Mouse (Mus musculus) embryonic facial prominence, embryonic 15.5 days (tissue): ENCODE measurements around the gene Klhdc1. TPM values are rescaled to one million over a fixed set of nuclear protein-coding genes. Genes with fewer than 3 reads are reported as not detected.

ENCODE experiments used
- ATAC-seq: fragments of 200-750 bp; cut with Nextera tagmentation; 2 replicates; pipeline ENCODE4 v1.8.0; 2017; ENCODE audit warnings: low read depth, moderate TSS enrichment; ENCODE audit not compliant: insufficient number of reproducible peaks, low FRiP score, low TSS enrichment
- H3K27ac ChIP-seq: fragments of 300-500 bp; sonication (generic); replicated peaks from 2 replicates; pipeline ENCODE4 v1.5.1; 2015; ENCODE audit warnings: mild to moderate bottlenecking, inconsistent platforms
- H3K27me3 ChIP-seq: fragments of 300-500 bp; sonication (generic); 2 replicates; pipeline ENCODE4 v1.6.1; 2015; ENCODE audit warnings: inconsistent platforms
- H3K36me3 ChIP-seq: fragments of 300-500 bp; sonication (generic); 2 replicates; pipeline ENCODE4 v1.6.1; 2015; ENCODE audit warnings: mild to moderate bottlenecking, inconsistent platforms
- H3K4me1 ChIP-seq: fragments of 300-500 bp; sonication (generic); 2 replicates; pipeline ENCODE4 v1.6.1; 2015; ENCODE audit warnings: inconsistent platforms
- H3K4me2 ChIP-seq: fragments of 300-500 bp; sonication (generic); replicated peaks from 2 replicates; pipeline ENCODE4 v1.6.1; 2015; ENCODE audit warnings: mild to moderate bottlenecking, inconsistent platforms
- H3K4me3 ChIP-seq: fragments of 300-500 bp; sonication (generic); replicated peaks from 2 replicates; pipeline ENCODE4 v1.5.1; 2015; ENCODE audit warnings: mild to moderate bottlenecking, inconsistent platforms
- H3K9ac ChIP-seq: fragments of 300-500 bp; sonication (generic); 2 replicates; pipeline ENCODE4 v1.6.1; 2015; ENCODE audit warnings: inconsistent platforms
- H3K9me3 ChIP-seq: fragments of 300-500 bp; sonication (generic); replicated peaks from 2 replicates; pipeline ENCODE4 v1.6.1; 2016; ENCODE audit warnings: inconsistent platforms
- WGBS: fragments of 180-500 bp; shearing (Covaris S2); methylation state at CpG from one replicate; pipeline ENCODE4 v1.1.7; 2015; 5-methylcytosine and 5-hydroxymethylcytosine counted together
- polyA plus RNA-seq: library from polyadenylated mRNA; unstranded; fragments of >200 nt; fragmentation: Nextera tagmentation; extraction: Ambion mirVana; gene quantifications from 2 replicates; pipeline ENCODE4 v1.2.1, GENCODE M21; 2015

Gene Klhdc1
- 10.2 and 11.1 TPM in 2 replicates for polyA plus RNA-seq

DNA sequence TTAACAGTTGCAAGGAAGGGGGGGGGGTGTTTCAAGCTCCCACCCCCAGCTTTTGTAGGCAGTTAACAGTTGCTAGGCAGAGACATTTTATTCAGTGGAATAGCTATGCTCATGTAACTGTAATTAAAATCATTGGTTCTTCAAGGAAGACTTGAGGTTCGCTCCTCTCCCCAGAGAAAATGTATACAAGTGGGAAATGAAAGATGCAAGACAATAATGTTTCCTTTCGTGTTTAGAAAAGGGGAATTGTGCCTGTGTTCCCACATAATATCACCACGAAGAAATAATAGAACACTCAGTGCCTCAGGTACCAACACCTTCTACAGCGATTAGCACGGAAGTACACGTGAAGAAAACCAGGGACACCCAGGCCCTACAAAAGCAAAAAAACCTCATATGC, at the start of gene Klhdc1:
Gene Klhdc1, plus strand, starts transcription at position 301 of the 400 bp plus-strand sequence.
- 63% methylated on average over 6 of the region's 6 CpGs for WGBS
- Histone ChIP-seq H3K36me3 (no peaks in the 10 kb centered on the region), H3K9me3 (no peaks in the 10 kb centered on the region), H3K4me1 (peaks cover 5% of the 10 kb centered on the region), H3K9ac (peak within 1 kb of the TSS; percentile 71), H3K4me2 (peak within 1 kb of the TSS; percentile 74), H3K4me3 (peak within 1 kb of the TSS; percentile 79), H3K27ac (peak within 1 kb of the TSS; percentile 86), H3K27me3 (no peaks in the 10 kb centered on the region)
- ATAC-seq = no peak

DNA sequence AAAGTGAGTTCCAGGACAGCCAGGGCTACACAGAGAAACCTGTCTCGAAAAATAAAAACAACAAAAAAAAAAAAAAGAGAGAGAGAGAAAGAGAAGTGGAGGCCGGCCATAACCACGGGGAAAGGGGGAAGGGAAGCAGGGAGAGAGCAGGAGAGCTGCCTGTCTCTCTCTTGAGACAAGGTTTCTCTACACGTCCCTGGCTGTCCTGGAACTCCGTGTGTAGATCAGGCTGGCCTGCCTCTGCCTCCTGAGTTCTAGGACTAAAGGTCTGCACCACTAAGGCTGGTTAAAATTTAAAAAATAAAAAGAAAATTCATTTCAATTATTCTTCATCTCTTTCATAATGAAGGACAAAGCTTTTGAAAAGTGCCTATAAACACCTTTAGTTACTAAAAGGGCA, 49.6 kb upstream of the Klhdc1 start:
- no peak for ATAC-seq
- H3K9ac ChIP-seq = no peak overlapping the region
- H3K4me1 ChIP-seq = peaks cover 17% of the 10 kb centered on the region
- no peaks in the 10 kb centered on the region for H3K9me3 ChIP-seq
- no peak overlapping the region for H3K27ac ChIP-seq
- no peak overlapping the region for H3K4me2 ChIP-seq
- H3K36me3 ChIP-seq = peaks cover 21% of the 10 kb centered on the region; the same call in 1 of the 2 replicates
- WGBS = 86% methylated on average over 5 of the region's 5 CpGs
- no peak overlapping the region for H3K4me3 ChIP-seq
- H3K27me3 ChIP-seq = no peaks in the 10 kb centered on the region

DNA sequence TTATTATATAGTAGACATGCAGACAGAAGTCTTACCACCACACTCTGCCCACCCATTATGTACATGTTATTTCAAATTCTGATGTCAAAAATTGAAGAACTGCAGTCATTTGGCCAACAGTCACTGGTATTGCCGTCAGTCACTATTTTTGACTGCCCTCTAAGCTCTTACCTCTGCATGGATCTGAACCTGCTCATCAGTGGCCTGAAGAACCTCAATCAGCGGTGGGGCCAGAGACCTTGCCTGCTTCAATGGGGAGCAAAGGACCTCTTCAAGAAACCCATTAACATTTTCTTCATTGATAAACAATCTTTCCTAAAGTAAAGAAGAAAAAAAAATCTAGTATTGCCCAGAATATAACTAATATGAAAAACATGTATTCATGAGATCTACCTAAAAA, 48.3 kb upstream of the Klhdc1 start:
- H3K27me3 ChIP-seq = no peaks in the 10 kb centered on the region
- ATAC-seq = no peak
- H3K36me3 ChIP-seq = peaks cover 21% of the 10 kb centered on the region; the same call in 1 of the 2 replicates
- no peak overlapping the region for H3K4me2 ChIP-seq
- H3K9me3 ChIP-seq = no peaks in the 10 kb centered on the region
- H3K9ac ChIP-seq = no peak overlapping the region
- H3K27ac ChIP-seq = no peak overlapping the region
- WGBS = 88% methylated on average over 2 of the region's 2 CpGs
- no peak overlapping the region for H3K4me3 ChIP-seq
- peaks cover 8% of the 10 kb centered on the region; the same call in 1 of the 2 replicates for H3K4me1 ChIP-seq

DNA sequence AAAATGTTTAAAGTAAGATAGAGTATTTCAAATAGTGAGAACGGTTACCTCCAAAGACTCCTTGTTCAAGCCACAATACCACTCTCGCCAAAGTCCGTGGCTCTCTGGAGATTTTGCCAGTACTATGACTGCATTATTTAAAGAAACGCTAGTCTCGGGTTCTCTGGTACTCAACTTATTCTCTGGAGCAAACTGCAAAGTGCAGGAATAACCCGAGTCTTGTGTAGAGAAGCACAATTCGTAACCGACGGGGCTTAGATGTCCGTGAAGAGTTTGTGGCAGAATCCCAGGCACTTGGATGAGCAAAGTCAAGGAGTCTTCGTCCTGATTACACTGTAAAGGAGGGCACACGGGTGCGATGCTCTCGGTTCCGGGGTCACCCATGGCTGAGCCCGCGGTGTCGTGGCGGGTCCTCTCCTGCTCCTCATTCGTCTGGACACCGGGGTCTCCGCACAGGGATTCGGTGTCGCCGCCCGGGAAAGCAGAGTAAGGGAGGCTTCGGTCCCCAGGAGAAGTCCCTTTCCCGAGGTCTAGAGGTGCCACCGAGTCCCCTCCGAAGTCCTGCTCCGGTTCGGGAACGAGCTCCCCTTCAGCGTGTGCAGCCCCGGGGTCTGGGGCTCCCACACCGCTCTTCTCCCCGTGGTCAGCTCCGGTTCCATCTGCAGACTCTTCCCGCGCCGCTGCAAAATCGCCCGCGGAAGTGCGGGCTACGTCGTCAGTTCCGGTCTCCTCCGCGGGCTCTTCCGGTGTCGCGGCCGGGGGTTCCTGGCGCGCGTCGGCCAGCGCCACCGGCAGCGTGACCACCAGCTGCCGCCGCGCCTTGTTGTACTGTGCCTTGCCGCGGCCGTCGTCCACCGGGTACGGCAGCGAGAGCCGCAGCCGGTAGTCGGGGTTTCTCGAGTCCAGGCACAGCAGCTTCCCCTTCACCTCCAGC, 44.3 kb upstream of the Klhdc1 start, which contains the start of gene Gm49383:
Gene Gm49383, minus strand, starts transcription at position 661 of the 934 bp plus-strand sequence.
- H3K4me3 ChIP-seq = peak within 1 kb of the TSS; percentile 74
- H3K36me3 ChIP-seq = peaks cover 14% of the 10 kb centered on the region; the same call in 1 of the 2 replicates
- peak within 1 kb of the TSS; percentile 91 for H3K27ac ChIP-seq
- peaks cover 25% of the 10 kb centered on the region for H3K4me1 ChIP-seq
- H3K27me3 ChIP-seq = no peaks in the 10 kb centered on the region
- peak within 1 kb of the TSS; percentile 79 for H3K9ac ChIP-seq
- peak within 1 kb of the TSS; percentile 88 for H3K4me2 ChIP-seq
- H3K9me3 ChIP-seq = no peaks in the 10 kb centered on the region
- peak; percentile 83 for ATAC-seq
- under 1% methylated on average over 75 of the region's 75 CpGs for WGBS

DNA sequence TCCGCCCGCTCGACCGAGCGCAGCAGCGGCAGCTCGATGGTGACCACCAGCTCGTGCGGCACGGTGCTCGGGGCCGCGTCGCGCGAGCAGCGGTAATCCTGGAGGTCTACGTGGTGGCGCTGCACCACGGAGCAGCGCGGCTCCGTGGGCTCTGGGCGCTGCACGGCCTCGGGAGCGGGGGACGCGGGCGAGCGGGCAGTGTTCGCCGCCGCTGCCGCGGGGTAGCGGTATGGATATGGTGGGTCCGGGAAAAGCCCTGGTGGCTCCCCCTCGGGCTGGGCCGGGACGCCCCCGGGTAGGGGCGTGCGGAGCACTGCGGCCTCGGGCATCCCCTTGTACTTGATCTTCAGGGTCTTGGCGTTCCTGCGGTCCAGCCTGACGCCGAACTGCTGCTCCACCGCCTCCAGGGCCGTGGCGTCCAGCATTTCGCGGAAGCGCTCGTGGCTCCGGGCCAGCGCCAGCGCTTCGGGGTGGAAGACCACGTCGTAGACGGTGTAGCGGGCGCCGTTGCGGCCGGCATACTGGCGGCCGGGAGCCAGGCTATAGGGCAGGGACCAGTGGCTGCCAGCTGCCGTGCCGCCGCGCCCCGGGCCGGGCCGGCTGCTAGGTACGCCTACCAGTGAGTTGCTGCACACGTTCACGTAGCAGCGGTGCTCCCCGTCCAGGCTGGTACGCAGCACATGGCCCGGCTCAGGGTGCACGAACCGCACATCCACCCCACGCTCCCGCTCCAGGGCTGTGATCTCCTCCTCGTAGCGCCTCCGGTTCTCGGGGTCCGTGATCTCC, 43.4 kb upstream of the Klhdc1 start:
- Histone ChIP-seq H3K9ac (peak overlapping the region; percentile 79), H3K9me3 (no peaks in the 10 kb centered on the region), H3K4me2 (peak overlapping the region; percentile 88), H3K4me3 (peak overlapping the region; percentile 74), H3K4me1 (peaks cover 25% of the 10 kb centered on the region), H3K27ac (peak overlapping the region; percentile 91), H3K36me3 (peaks cover 21% of the 10 kb centered on the region; the same call in 1 of the 2 replicates), H3K27me3 (no peaks in the 10 kb centered on the region)
- ATAC-seq = peak; percentile 68
- under 1% methylated on average over 94 of the region's 94 CpGs for WGBS

DNA sequence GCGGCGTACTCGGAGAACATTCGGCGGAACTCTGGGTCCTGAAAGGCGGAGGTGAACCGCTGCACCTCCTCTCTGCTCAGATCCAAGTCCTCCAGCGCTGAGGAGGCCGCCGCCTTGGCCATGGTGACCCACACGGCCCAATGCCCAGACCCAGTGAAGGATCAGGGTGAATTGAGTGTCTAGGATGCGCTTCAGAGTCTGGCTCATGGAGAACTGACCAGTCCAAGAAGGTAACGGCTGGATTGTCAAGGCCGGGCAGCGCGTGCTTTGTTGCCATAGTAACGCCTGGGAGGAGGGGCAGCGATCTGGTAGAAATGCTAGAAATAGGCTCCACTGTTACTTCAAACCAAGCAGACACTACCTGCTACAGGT, 42.8 kb upstream of the Klhdc1 start, which contains the start of gene Dnaaf2:
Gene Dnaaf2, minus strand, starts transcription at position 266 of the 372 bp plus-strand sequence.
- 2% methylated on average over 18 of the region's 18 CpGs for WGBS
- H3K36me3 ChIP-seq = peaks cover 27% of the 10 kb centered on the region; the same call in 1 of the 2 replicates
- peak; percentile 28; the same call in 1 of the 2 replicates for ATAC-seq
- peak within 1 kb of the TSS; percentile 74 for H3K4me3 ChIP-seq
- H3K4me1 ChIP-seq = peaks cover 25% of the 10 kb centered on the region
- peak within 1 kb of the TSS; percentile 88 for H3K4me2 ChIP-seq
- H3K9ac ChIP-seq = peak within 1 kb of the TSS; percentile 79
- peak within 1 kb of the TSS; percentile 91 for H3K27ac ChIP-seq
- no peaks in the 10 kb centered on the region for H3K27me3 ChIP-seq
- H3K9me3 ChIP-seq = no peaks in the 10 kb centered on the region

DNA sequence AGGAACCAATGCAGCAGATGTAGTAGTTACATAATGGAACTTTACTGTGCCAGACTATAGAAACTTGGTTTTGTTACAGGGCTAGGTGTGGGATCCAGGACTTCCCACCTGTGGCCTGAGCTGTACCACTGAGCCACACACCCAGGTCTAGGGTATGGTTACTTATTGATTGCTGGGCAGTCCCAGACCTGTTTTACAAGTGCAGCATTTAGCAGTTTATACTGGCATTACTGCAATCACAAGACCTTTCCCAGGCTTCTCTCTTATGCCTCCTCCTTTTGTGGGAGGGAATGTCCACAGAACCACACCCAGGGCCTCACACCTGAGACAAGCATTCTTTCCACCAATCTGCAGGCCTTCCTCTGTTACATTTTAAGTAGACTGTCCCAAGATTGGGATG, 42.0 kb upstream of the Klhdc1 start:
- Histone ChIP-seq H3K9me3 (no peaks in the 10 kb centered on the region), H3K9ac (no peak overlapping the region), H3K4me1 (peaks cover 25% of the 10 kb centered on the region), H3K36me3 (peaks cover 27% of the 10 kb centered on the region; the same call in 1 of the 2 replicates), H3K4me2 (no peak overlapping the region), H3K27me3 (no peaks in the 10 kb centered on the region), H3K27ac (no peak overlapping the region), H3K4me3 (0 out of 2 replicates have a peak overlapping the region, but pooled peaks have one; percentile 74)
- no peak for ATAC-seq

DNA sequence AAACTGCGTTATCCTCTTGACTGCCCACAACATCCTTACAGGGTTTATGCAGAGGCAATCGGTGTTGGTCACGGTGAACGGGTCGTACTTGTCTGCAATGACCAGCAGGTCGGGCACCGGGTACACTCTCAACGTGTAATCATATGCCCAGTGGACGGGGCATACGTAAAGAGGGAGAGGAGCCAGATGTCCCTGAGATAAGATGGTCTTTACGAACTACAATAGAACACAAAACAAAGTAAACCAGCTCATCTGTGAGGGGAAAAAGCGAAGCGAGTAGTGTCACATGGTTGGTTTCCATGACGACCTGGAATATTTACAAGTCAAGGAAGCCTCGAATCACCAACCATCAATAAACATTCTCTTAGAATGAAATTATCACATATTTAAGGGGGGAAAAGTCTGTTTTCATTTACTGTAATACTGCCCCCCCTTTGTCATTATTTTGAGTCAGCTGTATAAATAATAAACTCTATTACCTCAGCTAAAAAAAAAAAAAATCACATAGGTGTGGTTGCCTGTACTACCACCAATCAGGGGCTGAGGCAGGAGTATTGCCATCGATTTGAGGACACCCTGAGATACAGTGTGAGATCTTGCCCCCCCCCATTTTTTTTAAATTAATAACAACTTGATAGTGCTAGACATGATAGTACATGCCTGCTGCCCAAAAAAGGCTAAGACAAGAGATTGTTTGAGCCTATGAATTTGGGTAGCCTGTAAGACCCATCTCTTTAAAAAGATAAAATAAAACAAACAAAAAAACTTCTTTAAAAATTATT, 36.7 kb upstream of the Klhdc1 start, which contains the start of gene Gm49384:
Gene Gm49384, minus strand, starts transcription at position 216 of the 782 bp plus-strand sequence.
- no peak within 1 kb of the TSS for H3K4me2 ChIP-seq
- H3K4me1 ChIP-seq = peaks cover 1% of the 10 kb centered on the region; the same call in 1 of the 2 replicates
- peaks cover 46% of the 10 kb centered on the region for H3K36me3 ChIP-seq
- H3K4me3 ChIP-seq = no peak within 1 kb of the TSS
- H3K27ac ChIP-seq = no peak within 1 kb of the TSS
- no peaks in the 10 kb centered on the region for H3K9me3 ChIP-seq
- H3K9ac ChIP-seq = no peak within 1 kb of the TSS
- H3K27me3 ChIP-seq = no peaks in the 10 kb centered on the region
- ATAC-seq = no peak
- whole genome bisulfite sequencing = 83% methylated on average over 16 of the region's 16 CpGs

DNA sequence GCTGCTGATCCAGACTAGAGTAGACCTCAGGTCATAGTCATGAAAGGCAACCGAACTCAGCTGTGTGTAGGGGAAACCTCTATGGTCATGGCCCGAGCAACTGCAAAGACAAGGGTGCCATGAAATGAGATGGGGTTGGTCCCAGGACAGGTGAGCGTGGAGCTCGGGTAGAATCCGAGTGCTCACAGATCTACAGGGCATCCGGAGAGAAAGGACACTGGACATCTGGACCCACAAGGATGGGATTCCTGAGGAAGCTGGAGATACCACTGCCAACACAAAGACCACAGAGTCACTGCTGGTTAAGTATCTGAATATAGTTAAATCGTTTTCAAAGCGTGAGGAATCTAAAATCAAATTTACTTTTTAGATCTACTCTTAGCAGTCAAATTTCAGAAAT, 33.6 kb upstream of the Klhdc1 start:
- H3K9ac ChIP-seq = no peak overlapping the region
- no peaks in the 10 kb centered on the region for H3K9me3 ChIP-seq
- ATAC-seq = no peak

DNA sequence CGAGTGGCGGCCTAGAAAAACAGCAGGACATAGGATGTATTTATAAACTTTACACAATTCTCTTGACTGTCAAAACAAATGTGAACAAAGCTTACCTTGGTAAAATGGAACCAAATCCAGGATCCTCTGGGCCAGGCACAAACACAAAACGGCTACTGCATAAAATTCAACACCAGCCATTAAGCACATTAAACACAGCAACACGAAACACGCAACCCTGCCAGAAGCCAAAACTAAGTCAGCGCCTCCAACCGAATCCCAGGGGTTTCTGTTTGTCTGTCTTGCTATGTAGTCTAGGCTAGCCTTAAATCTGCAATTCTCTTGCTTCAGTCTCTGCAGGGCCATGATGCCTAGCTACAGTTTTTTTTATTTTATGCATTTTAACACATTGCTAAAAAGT, 33.0 kb upstream of the Klhdc1 start:
- H3K4me3 ChIP-seq = no peak overlapping the region
- H3K27ac ChIP-seq = no peak overlapping the region
- H3K36me3 ChIP-seq = peaks cover 40% of the 10 kb centered on the region
- no peaks in the 10 kb centered on the region for H3K9me3 ChIP-seq
- H3K4me1 ChIP-seq = no peaks in the 10 kb centered on the region
- no peak overlapping the region for H3K9ac ChIP-seq
- H3K4me2 ChIP-seq = no peak overlapping the region
- no peaks in the 10 kb centered on the region for H3K27me3 ChIP-seq
- WGBS = 92% methylated on average over 7 of the region's 7 CpGs
- no peak for ATAC-seq

More for the DNA sequence above, 33.6 kb upstream of the Klhdc1 start:
- 92% methylated on average over 8 of the region's 8 CpGs for WGBS
- no peak overlapping the region for H3K4me3 ChIP-seq
- no peak overlapping the region for H3K4me2 ChIP-seq
- H3K27me3 ChIP-seq = no peaks in the 10 kb centered on the region
- H3K4me1 ChIP-seq = no peaks in the 10 kb centered on the region
- peaks cover 41% of the 10 kb centered on the region for H3K36me3 ChIP-seq
- H3K27ac ChIP-seq = no peak overlapping the region
